Mouse (Mus musculus) embryonic facial prominence, embryonic 13.5 days (tissue): ENCODE results near the gene Cgnl1. TPM values are rescaled to one million over a fixed set of nuclear protein-coding genes. Genes with fewer than 3 reads are reported as not detected.

Experiments
- ATAC-seq: fragments of 200-750 bp; cut with Nextera tagmentation; 2 replicates; pipeline ENCODE4 v1.8.0; 2017; ENCODE audit warnings: low read depth; ENCODE audit not compliant: insufficient number of reproducible peaks, insufficient read depth, low FRiP score, low TSS enrichment
- H3K27ac ChIP-seq: fragments of 300-500 bp; sonication (generic); 2 replicates; pipeline ENCODE4 v1.5.1; 2015; ENCODE audit warnings: moderate library complexity, mild to moderate bottlenecking, inconsistent platforms
- H3K27me3 ChIP-seq: fragments of 300-500 bp; sonication (generic); 2 replicates; pipeline ENCODE4 v1.6.1; 2015; ENCODE audit warnings: mild to moderate bottlenecking, inconsistent platforms
- H3K36me3 ChIP-seq: fragments of 300-500 bp; sonication (generic); 2 replicates; pipeline ENCODE4 v1.6.1; 2015; ENCODE audit warnings: mild to moderate bottlenecking, inconsistent platforms
- H3K4me1 ChIP-seq: fragments of 300-500 bp; sonication (generic); 2 replicates; pipeline ENCODE4 v1.6.1; 2015; ENCODE audit warnings: inconsistent platforms
- H3K4me2 ChIP-seq: fragments of 300-500 bp; sonication (generic); 2 replicates; pipeline ENCODE4 v1.6.1; 2015; ENCODE audit warnings: moderate library complexity, mild to moderate bottlenecking, inconsistent platforms
- H3K4me3 ChIP-seq: fragments of 300-500 bp; sonication (generic); 2 replicates; pipeline ENCODE4 v1.5.1; 2015; ENCODE audit warnings: mild to moderate bottlenecking, inconsistent platforms
- H3K9ac ChIP-seq: fragments of 300-500 bp; sonication (generic); 2 replicates; pipeline ENCODE4 v1.6.1; 2015; ENCODE audit warnings: mild to moderate bottlenecking, inconsistent platforms
- H3K9me3 ChIP-seq: fragments of 300-500 bp; sonication (generic); 2 replicates; pipeline ENCODE4 v1.6.1; 2016; ENCODE audit warnings: inconsistent platforms
- WGBS: fragments of 180-500 bp; shearing (Covaris S2); methylation state at CpG from one replicate; pipeline ENCODE4 v1.1.7; 2015; ENCODE audit warnings: mixed read lengths; 5-methylcytosine and 5-hydroxymethylcytosine counted together
- polyA plus RNA-seq: library from polyadenylated mRNA; unstranded; fragments of >200 nt; fragmentation: Nextera tagmentation; extraction: Ambion mirVana; gene quantifications from 2 replicates; pipeline ENCODE4 v1.2.1, GENCODE M21; 2015

Gene Cgnl1
- polyA plus RNA-seq, 1 experiment from 2014 or later: 9.7 TPM

DNA sequence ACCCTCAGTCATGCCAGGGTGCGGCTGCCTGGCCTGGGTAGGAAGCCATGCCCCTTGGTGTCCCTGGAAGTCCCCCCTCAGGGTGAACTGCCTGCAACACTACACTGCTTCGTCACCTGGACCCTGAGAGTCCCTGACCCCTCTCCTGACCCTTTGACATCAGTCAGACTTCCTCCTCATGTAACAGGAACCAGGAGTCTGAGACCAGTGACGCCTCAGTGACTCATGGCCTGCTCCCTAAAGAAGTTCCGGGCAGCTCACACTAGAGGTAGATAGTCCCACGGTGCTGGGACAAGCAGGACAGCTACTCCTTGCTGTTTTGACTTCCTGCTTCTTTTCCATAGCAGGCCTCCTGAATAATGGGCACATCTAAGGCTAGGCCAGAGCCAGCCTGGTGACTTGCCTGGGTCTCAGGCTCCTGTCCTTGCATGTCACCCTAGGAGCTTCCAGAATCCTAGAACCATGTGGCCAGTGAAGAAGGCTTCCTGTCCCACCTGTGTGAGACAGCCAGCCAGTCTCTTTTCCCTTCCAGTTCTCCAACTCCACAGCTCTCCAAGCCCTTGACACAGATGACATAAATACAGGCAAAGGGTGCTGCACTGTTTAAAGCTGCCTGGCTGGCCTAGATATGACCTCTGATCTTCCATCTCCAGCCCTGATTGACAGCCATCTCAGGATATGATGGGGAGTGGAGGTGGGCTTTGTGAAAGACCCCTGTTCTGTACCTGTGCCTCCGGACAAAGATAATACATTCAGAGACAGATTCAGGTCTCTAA lies 34.4 kb upstream of the Cgnl1 start:
- H3K27ac ChIP-seq: no peak overlapping the region

GRCm38 (mm10) chr9:71804116-71804515 lies 32.7 kb upstream of the Cgnl1 start:
- no peaks in the 10 kb centered on the region for H3K27me3 ChIP-seq
- no peak overlapping the region for H3K27ac ChIP-seq
- no peak overlapping the region for H3K4me2 ChIP-seq
- no peak overlapping the region for H3K4me3 ChIP-seq
- no peaks in the 10 kb centered on the region for H3K36me3 ChIP-seq
- H3K9ac ChIP-seq: no peak overlapping the region
- H3K9me3 ChIP-seq: no peaks in the 10 kb centered on the region
- 30% methylated on average over 6 of the region's 6 CpGs for WGBS
- 0 out of 2 replicates have a peak, but pooled peaks cover 7% of the 10 kb centered on the region for H3K4me1 ChIP-seq
- ATAC-seq: no peak

More for the DNA sequence above, 34.4 kb upstream of the Cgnl1 start:
- WGBS: 61% methylated on average over 6 of the region's 6 CpGs
- Histone ChIP-seq H3K9me3 (no peaks in the 10 kb centered on the region), H3K4me2 (no peak overlapping the region), H3K27me3 (no peaks in the 10 kb centered on the region), H3K9ac (0 out of 2 replicates have a peak overlapping the region, but pooled peaks have one; percentile 3), H3K4me3 (no peak overlapping the region), H3K36me3 (no peaks in the 10 kb centered on the region), H3K4me1 (0 out of 2 replicates have a peak, but pooled peaks cover 7% of the 10 kb centered on the region)
- no peak for ATAC-seq

- H3K27me3 ChIP-seq: no peaks in the 10 kb centered on the region
- H3K9me3 ChIP-seq: no peaks in the 10 kb centered on the region
- H3K4me1 ChIP-seq: peaks cover 13% of the 10 kb centered on the region; the same call in 1 of the 2 replicates
- no peaks in the 10 kb centered on the region for H3K36me3 ChIP-seq
- ATAC-seq: no peak
- 68% methylated on average over 7 of the region's 7 CpGs for WGBS
- H3K27ac ChIP-seq: no peak overlapping the region
- H3K4me2 ChIP-seq: no peak overlapping the region
- H3K4me3 ChIP-seq: no peak overlapping the region
- 0 out of 2 replicates have a peak overlapping the region, but pooled peaks have one; percentile 16 for H3K9ac ChIP-seq
Observed at GRCm38 (mm10) chr9:71803281-71803680, 31.9 kb upstream of the Cgnl1 start.

DNA sequence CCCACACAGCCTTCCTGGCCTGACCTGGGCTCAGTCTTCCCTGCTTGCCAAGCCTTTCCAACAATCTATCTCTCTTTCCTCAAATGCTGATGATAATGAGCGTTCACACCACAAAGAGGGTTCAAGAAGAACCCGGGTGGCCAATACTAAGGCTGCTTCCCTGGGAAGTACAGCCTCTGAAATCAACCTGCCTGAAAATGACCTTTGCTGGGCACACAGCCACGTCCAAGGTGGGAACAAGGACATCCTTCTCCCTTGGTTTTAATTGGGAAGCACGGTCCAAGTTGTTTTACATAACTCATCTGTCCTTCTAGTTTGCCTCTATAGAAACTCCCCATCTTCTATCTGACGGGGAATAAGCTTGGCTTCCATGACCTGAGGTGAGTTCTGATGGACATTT lies 28.2 kb upstream of the Cgnl1 start:
- Histone ChIP-seq H3K4me1 (peaks cover 13% of the 10 kb centered on the region; the same call in 1 of the 2 replicates), H3K36me3 (no peaks in the 10 kb centered on the region), H3K27me3 (no peaks in the 10 kb centered on the region), H3K9ac (no peak overlapping the region), H3K4me2 (no peak overlapping the region), H3K27ac (no peak overlapping the region), H3K9me3 (no peaks in the 10 kb centered on the region), H3K4me3 (no peak overlapping the region)
- no peak for ATAC-seq
- WGBS: 91% methylated on average over 5 of the region's 5 CpGs

DNA sequence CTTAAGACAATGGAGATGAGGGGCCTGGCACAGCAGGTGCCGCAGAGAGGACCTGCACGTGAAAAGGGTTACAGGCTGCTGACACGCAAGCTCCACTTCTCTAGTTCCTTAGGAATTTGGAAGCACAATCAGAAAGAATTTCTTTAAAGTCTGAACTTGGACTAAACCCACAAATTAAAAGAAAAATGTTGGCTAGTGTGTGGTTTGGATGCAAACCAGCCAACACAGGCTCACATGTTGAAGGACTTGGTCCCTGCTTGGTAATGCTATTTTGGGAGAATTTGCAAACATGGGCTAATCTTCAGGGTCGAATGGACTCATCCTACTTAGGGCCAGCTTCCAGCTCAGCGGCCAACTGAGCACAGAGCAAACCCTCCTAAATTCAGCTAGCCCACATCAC lies 26.8 kb upstream of the Cgnl1 start:
- no peak for ATAC-seq
- H3K9ac ChIP-seq: no peak overlapping the region
- 58% methylated on average over 5 of the region's 5 CpGs for WGBS
- H3K27ac ChIP-seq: no peak overlapping the region
- H3K9me3 ChIP-seq: no peaks in the 10 kb centered on the region
- H3K36me3 ChIP-seq: no peaks in the 10 kb centered on the region
- H3K27me3 ChIP-seq: no peaks in the 10 kb centered on the region
- H3K4me3 ChIP-seq: no peak overlapping the region
- no peak overlapping the region for H3K4me2 ChIP-seq
- peaks cover 9% of the 10 kb centered on the region; the same call in 1 of the 2 replicates for H3K4me1 ChIP-seq

DNA sequence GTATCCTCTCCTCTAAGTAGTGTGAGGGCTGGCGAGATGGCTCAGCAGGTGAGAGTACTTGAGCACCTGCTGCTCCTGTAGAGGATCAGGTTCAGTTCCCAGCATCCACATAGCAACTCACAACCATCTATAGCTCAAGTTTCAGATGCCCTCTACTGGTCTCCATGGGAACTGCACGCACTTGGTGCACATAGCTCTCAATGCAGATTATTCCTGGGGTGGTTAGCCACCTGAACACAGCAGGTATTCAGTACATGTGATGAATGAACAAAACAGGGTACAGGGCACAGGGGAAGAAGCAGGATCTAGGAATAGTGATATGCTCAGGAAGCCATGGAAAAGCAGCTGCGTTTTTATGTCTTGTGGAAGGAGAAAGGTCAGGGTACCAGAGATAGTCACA lies 6.0 kb upstream of the Cgnl1 start:
- H3K4me3 ChIP-seq: no peak overlapping the region
- H3K4me2 ChIP-seq: no peak overlapping the region
- WGBS: 92% methylated on average over 3 of the region's 3 CpGs
- H3K9me3 ChIP-seq: no peaks in the 10 kb centered on the region
- H3K36me3 ChIP-seq: no peaks in the 10 kb centered on the region
- H3K27me3 ChIP-seq: no peaks in the 10 kb centered on the region
- no peak overlapping the region for H3K27ac ChIP-seq
- H3K4me1 ChIP-seq: no peaks in the 10 kb centered on the region
- H3K9ac ChIP-seq: no peak overlapping the region
- no peak for ATAC-seq

- Histone ChIP-seq H3K36me3 (no peaks in the 10 kb centered on the region), H3K4me3 (no peak overlapping the region), H3K27ac (no peak overlapping the region), H3K4me2 (no peak overlapping the region), H3K4me1 (0 out of 2 replicates have a peak, but pooled peaks cover 3% of the 10 kb centered on the region), H3K27me3 (no peaks in the 10 kb centered on the region), H3K9me3 (no peaks in the 10 kb centered on the region), H3K9ac (no peak overlapping the region)
- no peak for ATAC-seq
- WGBS: 77% methylated on average over 3 of the region's 3 CpGs
Observed at GRCm38 (mm10) chr9:71776337-71776736, 4.9 kb upstream of the Cgnl1 start.

DNA sequence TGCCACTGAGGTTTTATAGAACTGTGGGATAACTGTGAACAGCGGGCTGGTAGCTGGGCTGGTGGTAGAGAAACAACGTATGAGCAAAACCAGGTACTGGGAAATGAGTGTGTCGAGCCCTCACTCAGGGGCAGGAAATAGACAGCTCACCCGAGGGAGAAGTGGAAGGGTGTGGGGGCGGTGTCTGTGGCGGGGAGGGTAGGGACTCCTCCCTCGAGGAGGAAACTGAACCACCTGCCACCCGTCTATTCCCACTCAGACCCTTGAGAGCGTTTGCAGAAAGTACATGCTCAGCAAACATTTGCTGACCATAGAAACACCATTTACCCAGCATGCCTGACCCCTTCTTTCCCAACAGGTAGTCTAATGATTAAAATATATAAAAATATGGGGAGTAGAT lies 2.2 kb upstream of the Cgnl1 start:
- no peaks in the 10 kb centered on the region for H3K9me3 ChIP-seq
- H3K4me1 ChIP-seq: peaks cover 22% of the 10 kb centered on the region
- WGBS: 80% methylated on average over 9 of the region's 9 CpGs
- no peak overlapping the region for H3K9ac ChIP-seq
- H3K4me3 ChIP-seq: no peak overlapping the region
- ATAC-seq: no peak
- no peak overlapping the region for H3K27ac ChIP-seq
- H3K36me3 ChIP-seq: no peaks in the 10 kb centered on the region
- H3K4me2 ChIP-seq: no peak overlapping the region
- H3K27me3 ChIP-seq: peaks cover 9% of the 10 kb centered on the region; the same call in 1 of the 2 replicates

GRCm38 (mm10) chr9:71772338-71772737 lies 936 bp upstream of the Cgnl1 start:
- Histone ChIP-seq H3K9me3 (no peaks in the 10 kb centered on the region), H3K9ac (no peak overlapping the region), H3K36me3 (no peaks in the 10 kb centered on the region), H3K4me2 (no peak overlapping the region), H3K4me1 (peaks cover 22% of the 10 kb centered on the region), H3K27me3 (peaks cover 9% of the 10 kb centered on the region; the same call in 1 of the 2 replicates), H3K4me3 (no peak overlapping the region), H3K27ac (no peak overlapping the region)
- 70% methylated on average over 5 of the region's 5 CpGs for WGBS
- ATAC-seq: no peak

GRCm38 (mm10) chr9:71770484-71770883 lies 918 bp downstream of the Cgnl1 start:
- no peaks in the 10 kb centered on the region for H3K36me3 ChIP-seq
- peaks cover 9% of the 10 kb centered on the region; the same call in 1 of the 2 replicates for H3K27me3 ChIP-seq
- no peaks in the 10 kb centered on the region for H3K9me3 ChIP-seq
- H3K4me1 ChIP-seq: peaks cover 29% of the 10 kb centered on the region
- ATAC-seq: no peak
- peak overlapping the region; percentile 87 for H3K4me2 ChIP-seq
- under 1% methylated on average over 10 of the region's 10 CpGs for WGBS
- H3K27ac ChIP-seq: no peak overlapping the region
- H3K9ac ChIP-seq: peak overlapping the region; percentile 85
- H3K4me3 ChIP-seq: peak overlapping the region; percentile 69

DNA sequence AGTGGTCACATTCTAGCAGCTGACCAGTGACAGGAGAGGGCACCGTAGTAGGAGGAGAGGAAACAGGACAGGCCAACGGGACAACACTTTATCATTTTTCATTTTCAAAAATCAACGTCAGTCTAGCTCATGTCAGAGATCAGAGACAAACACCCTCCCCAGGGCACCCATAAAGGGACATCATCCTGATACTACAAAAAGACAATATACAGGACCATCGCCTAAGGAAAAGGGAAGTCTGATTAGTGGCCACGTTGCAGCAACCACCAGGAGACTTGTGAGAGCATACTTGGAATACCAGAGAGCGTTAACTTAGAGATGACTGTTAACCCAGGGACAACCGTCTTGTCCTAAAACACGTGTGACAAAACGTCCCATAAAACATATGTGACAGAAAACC lies 1.7 kb downstream of the Cgnl1 start:
- 33% methylated on average over 9 of the region's 9 CpGs for WGBS
- Histone ChIP-seq H3K4me2 (peak overlapping the region; percentile 87), H3K9ac (no peak overlapping the region), H3K27ac (no peak overlapping the region), H3K4me1 (peaks cover 31% of the 10 kb centered on the region), H3K27me3 (peaks cover 9% of the 10 kb centered on the region; the same call in 1 of the 2 replicates), H3K36me3 (no peaks in the 10 kb centered on the region), H3K9me3 (no peaks in the 10 kb centered on the region), H3K4me3 (peak overlapping the region; percentile 69)
- ATAC-seq: no peak

DNA sequence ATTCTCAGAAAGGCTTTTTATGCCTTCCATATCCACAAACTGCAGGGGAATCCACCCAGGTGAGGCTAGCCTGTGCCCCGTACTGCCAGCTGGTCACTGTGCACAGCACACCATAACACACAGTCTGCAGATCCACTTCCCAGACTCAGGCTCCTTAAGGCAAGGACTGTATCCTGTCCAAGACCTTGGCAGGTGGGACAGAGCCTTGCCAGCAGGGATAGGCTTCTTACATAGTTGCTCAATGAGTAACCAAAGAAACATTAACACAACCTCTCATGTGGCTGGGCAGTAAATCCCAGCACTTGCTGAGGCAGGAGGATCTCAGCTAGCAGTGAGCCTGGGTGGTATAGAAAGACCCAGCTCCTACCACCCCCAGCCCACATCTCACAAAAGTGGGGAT lies 3.3 kb downstream of the Cgnl1 start:
- WGBS: 89% methylated on average over 1 of the region's 1 CpGs
- no peaks in the 10 kb centered on the region for H3K36me3 ChIP-seq
- peaks cover 36% of the 10 kb centered on the region for H3K4me1 ChIP-seq
- H3K27me3 ChIP-seq: peaks cover 9% of the 10 kb centered on the region; the same call in 1 of the 2 replicates
- H3K9me3 ChIP-seq: no peaks in the 10 kb centered on the region
- H3K4me2 ChIP-seq: no peak overlapping the region
- no peak overlapping the region for H3K4me3 ChIP-seq
- no peak overlapping the region for H3K9ac ChIP-seq
- ATAC-seq: no peak
- no peak overlapping the region for H3K27ac ChIP-seq
